Mouse (Mus musculus): ENCODE data around the gene Slc35g3. TPM values are rescaled to one million over a fixed set of nuclear protein-coding genes. Genes with fewer than 3 reads are reported as not detected.

Slc35g3 gene
- polyA plus RNA-seq, 1 experiment from 2014 or later, result not detected

DNA sequence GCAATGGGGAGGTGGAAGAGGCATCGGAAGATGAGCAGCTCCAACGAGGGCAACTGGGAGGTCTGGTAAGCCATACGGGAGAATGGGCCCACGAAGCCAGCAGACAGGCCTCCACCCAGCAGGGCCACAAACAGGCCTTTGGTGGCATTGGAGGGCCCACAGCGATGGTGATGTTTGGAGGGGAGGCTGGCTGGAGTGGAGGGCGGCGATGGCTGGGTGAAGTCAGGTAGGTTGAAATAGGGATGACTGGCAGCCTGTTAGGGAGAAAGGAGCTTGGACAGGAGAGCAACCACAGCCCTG is 917 bp downstream of the Slc35g3 start:
- Histone ChIP-seq H3K9ac (ENCODE audit: low read length) (0 out of 2 replicates have a peak overlapping the region, but pooled peaks have one; percentile 4), H3K4me2 (replicated peaks; ENCODE audit: low read depth) (no peak overlapping the region), H3K27ac (replicated peaks) (no peak overlapping the region), H3K9me3 (ENCODE audit: control insufficient read depth, low read length) (no peaks in the 10 kb centered on the region), H3K4me1 (replicated peaks; ENCODE audit: control insufficient read depth, insufficient read depth) (peaks cover 5% of the 10 kb centered on the region; the same call in 1 of the 2 replicates), H3K27me3 (ENCODE audit: control insufficient read depth, insufficient read depth, low read length) (no peaks in the 10 kb centered on the region), H3K36me3 (ENCODE audit: control insufficient read depth, insufficient read depth, low read length) (no peaks in the 10 kb centered on the region), H3K4me3 (ENCODE audit: low read depth, low read length) (no peak overlapping the region)
- 94% methylated on average over 7 of the region's 7 CpGs for WGBS
- ATAC-seq (ENCODE audit: low FRiP score, low TSS enrichment) (no peak), DNase-seq (ENCODE audit: low spot score) (no peak)
- TF ChIP-seq CTCF (IDR thresholded peaks at IDR 0.05; ENCODE audit: low read depth) (no peak), EP300 (optimal IDR thresholded peaks at IDR 0.05) (no peak)

- DNase-seq (ENCODE audit: low spot score), result no peak
- ATAC-seq (ENCODE audit: low FRiP score, low TSS enrichment), result no peak
- 81% methylated on average over 14 of the region's 14 CpGs for WGBS
- H3K27me3 ChIP-seq (ENCODE audit: control insufficient read depth, insufficient read depth, low read length), result no peaks in the 10 kb centered on the region
- TF ChIP-seq EP300 (optimal IDR thresholded peaks at IDR 0.05) (no peak), CTCF (IDR thresholded peaks at IDR 0.05; ENCODE audit: low read depth) (no peak)
- H3K36me3 ChIP-seq (ENCODE audit: control insufficient read depth, insufficient read depth, low read length), result no peaks in the 10 kb centered on the region
- H3K4me3 ChIP-seq (ENCODE audit: low read depth, low read length), result no peak overlapping the region
- H3K4me1 ChIP-seq (replicated peaks; ENCODE audit: control insufficient read depth, insufficient read depth), result peaks cover 5% of the 10 kb centered on the region; the same call in 1 of the 2 replicates
- H3K27ac ChIP-seq (replicated peaks), result peak overlapping the region; percentile 96
- H3K4me2 ChIP-seq (replicated peaks; ENCODE audit: low read depth), result peak overlapping the region; percentile 70
- H3K9me3 ChIP-seq (ENCODE audit: control insufficient read depth, low read length), result no peaks in the 10 kb centered on the region
- H3K9ac ChIP-seq (ENCODE audit: low read length), result 0 out of 2 replicates have a peak overlapping the region, but pooled peaks have one; percentile 4
Measured at GRCm38 (mm10) chr11:69760160-69760900, 1.4 kb downstream of the Slc35g3 start.

GRCm38 (mm10) chr11:69758971-69759721 is 2.6 kb downstream of the Slc35g3 start:
- peak; percentile 94 for DNase-seq (ENCODE audit: low spot score)
- peaks cover 5% of the 10 kb centered on the region; the same call in 1 of the 2 replicates for H3K4me1 ChIP-seq (replicated peaks; ENCODE audit: control insufficient read depth, insufficient read depth)
- WGBS, result under 1% methylated on average over 37 of the region's 37 CpGs

DNA sequence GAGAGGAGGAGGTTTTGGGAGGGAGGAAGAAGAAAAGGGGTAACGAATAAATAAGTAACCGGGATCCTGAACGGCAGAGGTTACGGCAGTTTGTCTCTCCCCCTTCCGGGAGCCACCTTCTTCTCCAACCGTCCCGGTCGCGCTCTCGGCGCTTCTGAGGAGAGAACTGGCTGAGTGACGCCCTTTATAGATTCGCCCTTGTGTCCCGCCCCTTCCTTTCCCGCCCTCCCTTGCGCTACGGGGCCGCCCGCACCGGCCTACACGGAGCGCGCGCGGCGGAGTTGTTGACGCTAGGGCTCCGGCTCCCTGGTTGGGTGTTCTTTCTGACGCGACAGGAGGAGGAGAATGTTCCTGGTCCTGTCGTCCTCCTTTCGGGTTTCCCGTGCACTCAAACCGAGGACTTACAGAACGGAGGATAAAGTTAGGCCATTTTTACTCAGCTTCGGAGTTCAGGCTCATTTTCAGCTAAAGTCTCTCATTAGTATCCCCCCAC is 3.2 kb downstream of the Slc35g3 start, which contains the start of gene Polr2a:
TSS of gene Polr2a (minus strand) at position 160 of the 493 bp plus-strand sequence.
- no peaks in the 10 kb centered on the region for H3K27me3 ChIP-seq (ENCODE audit: control insufficient read depth, insufficient read depth, low read length)
- DNase-seq (ENCODE audit: low spot score), result peak; percentile 98
- TF ChIP-seq EP300 (optimal IDR thresholded peaks at IDR 0.05), result no peak
- TF ChIP-seq CTCF (IDR thresholded peaks at IDR 0.05; ENCODE audit: low read depth), result peak; percentile 4; the same call in 1 of the 2 replicates
- peak within 1 kb of the TSS; percentile 70 for H3K4me2 ChIP-seq (replicated peaks; ENCODE audit: low read depth)
- peak within 1 kb of the TSS; percentile 96 for H3K27ac ChIP-seq (replicated peaks)
- H3K9me3 ChIP-seq (ENCODE audit: control insufficient read depth, low read length), result no peaks in the 10 kb centered on the region
- peak; percentile 95 for ATAC-seq (ENCODE audit: low FRiP score, low TSS enrichment)
- peak within 1 kb of the TSS; percentile 74 for H3K9ac ChIP-seq (ENCODE audit: low read length)
- peaks cover 5% of the 10 kb centered on the region; the same call in 1 of the 2 replicates for H3K4me1 ChIP-seq (replicated peaks; ENCODE audit: control insufficient read depth, insufficient read depth)
- peak within 1 kb of the TSS; percentile 54 for H3K4me3 ChIP-seq (ENCODE audit: low read depth, low read length)
- under 1% methylated on average over 35 of the region's 36 CpGs for WGBS
- no peaks in the 10 kb centered on the region for H3K36me3 ChIP-seq (ENCODE audit: control insufficient read depth, insufficient read depth, low read length)

More at GRCm38 (mm10) chr11:69758971-69759721, 2.6 kb downstream of the Slc35g3 start:
- H3K36me3 ChIP-seq (ENCODE audit: control insufficient read depth, insufficient read depth, low read length), result no peaks in the 10 kb centered on the region
- H3K9ac ChIP-seq (ENCODE audit: low read length), result peak overlapping the region; percentile 63
- H3K27me3 ChIP-seq (ENCODE audit: control insufficient read depth, insufficient read depth, low read length), result no peaks in the 10 kb centered on the region
- H3K27ac ChIP-seq (replicated peaks), result peak overlapping the region; percentile 96
- ATAC-seq (ENCODE audit: low FRiP score, low TSS enrichment), result peak; percentile 86
- TF ChIP-seq CTCF (IDR thresholded peaks at IDR 0.05; ENCODE audit: low read depth) (no peak), EP300 (optimal IDR thresholded peaks at IDR 0.05) (no peak)
- H3K4me2 ChIP-seq (replicated peaks; ENCODE audit: low read depth), result peak overlapping the region; percentile 70
- no peaks in the 10 kb centered on the region for H3K9me3 ChIP-seq (ENCODE audit: control insufficient read depth, low read length)
- H3K4me3 ChIP-seq (ENCODE audit: low read depth, low read length), result peak overlapping the region; percentile 54

DNA sequence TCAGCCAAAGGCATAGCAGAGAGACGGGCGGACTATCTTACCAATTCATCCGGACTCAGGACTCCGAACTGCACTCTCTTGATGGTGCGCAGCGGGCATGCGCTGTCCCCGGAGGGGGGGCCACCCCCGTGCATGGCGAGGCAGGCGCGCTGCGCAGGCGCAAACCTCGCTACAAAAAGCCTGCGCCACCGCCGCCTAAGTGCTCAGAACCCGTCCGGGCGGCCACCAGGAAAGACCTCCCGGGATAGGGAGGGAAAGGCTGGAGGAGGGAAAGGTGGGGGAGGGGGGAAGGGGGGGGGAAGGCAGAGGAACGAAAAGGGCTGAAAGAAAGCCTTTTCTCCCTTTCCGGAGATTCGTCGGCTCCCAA is 3.7 kb downstream of the Slc35g3 start:
- peak overlapping the region; percentile 54 for H3K4me3 ChIP-seq (ENCODE audit: low read depth, low read length)
- H3K4me1 ChIP-seq (replicated peaks; ENCODE audit: control insufficient read depth, insufficient read depth), result peaks cover 5% of the 10 kb centered on the region
- peak; percentile 89 for ATAC-seq (ENCODE audit: low FRiP score, low TSS enrichment)
- H3K27ac ChIP-seq (replicated peaks), result peak overlapping the region; percentile 96
- H3K4me2 ChIP-seq (replicated peaks; ENCODE audit: low read depth), result peak overlapping the region; percentile 68
- WGBS, result under 1% methylated on average over 26 of the region's 26 CpGs
- H3K36me3 ChIP-seq (ENCODE audit: control insufficient read depth, insufficient read depth, low read length), result no peaks in the 10 kb centered on the region
- peak overlapping the region; percentile 74 for H3K9ac ChIP-seq (ENCODE audit: low read length)
- no peak for TF ChIP-seq EP300 (optimal IDR thresholded peaks at IDR 0.05)
- 0 out of 2 replicates have a peak, but pooled peaks have one; percentile 0 for TF ChIP-seq CTCF (IDR thresholded peaks at IDR 0.05; ENCODE audit: low read depth)
- H3K9me3 ChIP-seq (ENCODE audit: control insufficient read depth, low read length), result no peaks in the 10 kb centered on the region
- H3K27me3 ChIP-seq (ENCODE audit: control insufficient read depth, insufficient read depth, low read length), result no peaks in the 10 kb centered on the region
- peak; percentile 95 for DNase-seq (ENCODE audit: low spot score)
